Mouse (Mus musculus): ENCODE results near the gene Plcxd3. TPM values are rescaled to one million over a fixed set of nuclear protein-coding genes. Genes with fewer than 3 reads are reported as not detected.

The Plcxd3 gene
- total and polyA plus RNA-seq, 3 experiments: 0.08 TPM; not detected in 2

- no peak overlapping the region for H3K4me3 ChIP-seq (replicated peaks in 1 of 3; ENCODE audit: low read depth in 2 of 3, low read length in 2 of 3, poor library complexity in 1 of 3)
- in situ Hi-C loops (cut with MboI; ENCODE audit: low pct_ligation_motif_present, low pct_unique_long_range_greater_than_20kb, low sequenced_read_pairs): no loop called here
- no peak overlapping the region for H3K27ac ChIP-seq (ENCODE audit: insufficient read depth, low read depth)
- H3K9ac ChIP-seq (ENCODE audit: insufficient read depth, low read depth): no peak overlapping the region
- no peaks in the 10 kb centered on the region for H3K36me3 ChIP-seq (replicated peaks in 1 of 2; ENCODE audit: control insufficient read depth in 1 of 2, insufficient read depth in 1 of 2, low read length in 1 of 2)
- TF ChIP-seq ETS1 (conservative IDR thresholded peaks at IDR 0.05; ENCODE audit: low read depth, low read length) (no peak), JUN (IDR thresholded peaks at IDR 0.05; ENCODE audit: insufficient read depth, low read depth, low read length) (no peak), ELF1 (IDR thresholded peaks at IDR 0.05; ENCODE audit: low read depth, low read length) (no peak), RCOR1 (conservative IDR thresholded peaks at IDR 0.05; ENCODE audit: low read depth, low read length) (no peak), SIN3A (IDR thresholded peaks at IDR 0.05; ENCODE audit: low read length) (no peak), GABPA (IDR thresholded peaks at IDR 0.05; ENCODE audit: insufficient replicate concordance, low read depth, low read length) (no peak), ZMIZ1 (IDR thresholded peaks at IDR 0.05; ENCODE audit: low read depth, low read length) (no peak), MAZ (IDR thresholded peaks at IDR 0.05; ENCODE audit: low read depth, low read length) (no peak)
- H3K9me3 ChIP-seq (replicated peaks; ENCODE audit: low read length): no peaks in the 10 kb centered on the region
- no peaks in the 10 kb centered on the region for H3K27me3 ChIP-seq (replicated peaks)
- no peak for DNase-seq (ENCODE audit: extremely low read depth)
- H3K4me1 ChIP-seq (ENCODE audit: control insufficient read depth in 1 of 2, insufficient read depth in 2 of 2): no peaks in the 10 kb centered on the region
- no peaks in the 10 kb centered on the region for H3K79me2 ChIP-seq (replicated peaks; ENCODE audit: control insufficient read depth, extremely low read depth, insufficient read depth, poor library complexity, severe bottlenecking)
- H3K4me2 ChIP-seq (ENCODE audit: insufficient read depth, low read depth, poor library complexity, severe bottlenecking): no peak overlapping the region
- dilution Hi-C loops (cut with MboI; ENCODE audit: extremely low pct_ligation_motif_present, extremely low pct_unique_long_range_greater_than_20kb, low sequenced_read_pairs): no loop called here
Measured at GRCm38 (mm10) chr15:4341620-4342019, 33.7 kb upstream of the Plcxd3 start.

- no peak overlapping the region for H3K4me3 ChIP-seq (replicated peaks in 1 of 3; ENCODE audit: low read depth in 2 of 3, low read length in 2 of 3, poor library complexity in 1 of 3)
- H3K79me2 ChIP-seq (replicated peaks; ENCODE audit: control insufficient read depth, extremely low read depth, insufficient read depth, poor library complexity, severe bottlenecking): no peaks in the 10 kb centered on the region
- H3K4me2 ChIP-seq (ENCODE audit: insufficient read depth, low read depth, poor library complexity, severe bottlenecking): no peak overlapping the region
- no peak overlapping the region for H3K27ac ChIP-seq (ENCODE audit: insufficient read depth, low read depth)
- no peak overlapping the region for H3K9ac ChIP-seq (ENCODE audit: insufficient read depth, low read depth)
- no peak for DNase-seq (ENCODE audit: extremely low read depth)
- H3K27me3 ChIP-seq (replicated peaks): no peaks in the 10 kb centered on the region
- H3K4me1 ChIP-seq (ENCODE audit: control insufficient read depth in 1 of 2, insufficient read depth in 2 of 2): no peaks in the 10 kb centered on the region
- in situ Hi-C loops (cut with MboI; ENCODE audit: low pct_ligation_motif_present, low pct_unique_long_range_greater_than_20kb, low sequenced_read_pairs) (no loop called here), dilution Hi-C loops (cut with MboI; ENCODE audit: extremely low pct_ligation_motif_present, extremely low pct_unique_long_range_greater_than_20kb, low sequenced_read_pairs) (no loop called here)
- TF ChIP-seq RCOR1 (conservative IDR thresholded peaks at IDR 0.05; ENCODE audit: low read depth, low read length) (no peak), ZC3H11A (IDR thresholded peaks at IDR 0.05; ENCODE audit: low read depth, low read length) (no peak), IRF4 (IDR thresholded peaks at IDR 0.05; ENCODE audit: low read depth, low read length) (no peak), ZKSCAN1 (IDR thresholded peaks at IDR 0.05; ENCODE audit: borderline replicate concordance, low read depth, low read length) (no peak), JUN (IDR thresholded peaks at IDR 0.05; ENCODE audit: insufficient read depth, low read depth, low read length) (no peak), PAX5 (IDR thresholded peaks at IDR 0.05; ENCODE audit: low read length) (no peak), POLR2A (IDR thresholded peaks at IDR 0.05; ENCODE audit: low read depth, low read length) (no peak), CHD1 (IDR thresholded peaks at IDR 0.05; ENCODE audit: low read depth, low read length) (no peak), MAX (IDR thresholded peaks at IDR 0.05; ENCODE audit: low read length) (no peak), BHLHE40 (IDR thresholded peaks at IDR 0.05; ENCODE audit: low read depth, low read length) (no peak), UBTF (IDR thresholded peaks at IDR 0.05; ENCODE audit: low read depth, low read length) (no peak), JUND (conservative IDR thresholded peaks at IDR 0.05; ENCODE audit: low read depth, low read length) (no peak), KAT2A (IDR thresholded peaks at IDR 0.05; ENCODE audit: insufficient replicate concordance, low read length) (no peak), E2F4 (IDR thresholded peaks at IDR 0.05; ENCODE audit: insufficient replicate concordance, low read depth, low read length) (no peak), ETS1 (conservative IDR thresholded peaks at IDR 0.05; ENCODE audit: low read depth, low read length) (no peak), MAFK (IDR thresholded peaks at IDR 0.05; ENCODE audit: insufficient replicate concordance, low read length) (no peak), MXI1 (IDR thresholded peaks at IDR 0.05; ENCODE audit: low read depth, low read length) (no peak), CHD2 (IDR thresholded peaks at IDR 0.05; ENCODE audit: low read length) (no peak)
- H3K36me3 ChIP-seq (replicated peaks in 1 of 2; ENCODE audit: control insufficient read depth in 1 of 2, insufficient read depth in 1 of 2, low read length in 1 of 2): no peaks in the 10 kb centered on the region
- no peaks in the 10 kb centered on the region for H3K9me3 ChIP-seq (replicated peaks; ENCODE audit: low read length)
Measured at GRCm38 (mm10) chr15:4348816-4349553, 26.3 kb upstream of the Plcxd3 start.
